Mouse (Mus musculus) spleen, postnatal 36 days (tissue): ENCODE measurements at regions not wholly inside any gene's neighbourhood (a gene's known extent, or its start where the extent isn't known, plus 50 kb on each side); places are given as distances from the start of the nearest gene placed in this dataset.
A peak's percentile ranks its signal among the peaks of the same experiment; 100 is the strongest.

ENCODE experiments used
- DNase-seq, 2 experiments: peaks; one replicate each; pipeline ENCODE4 v3.0.0; 2022; ENCODE audit warnings: low spot score in 2 of 2, mixed read lengths in 1 of 2

DNA sequence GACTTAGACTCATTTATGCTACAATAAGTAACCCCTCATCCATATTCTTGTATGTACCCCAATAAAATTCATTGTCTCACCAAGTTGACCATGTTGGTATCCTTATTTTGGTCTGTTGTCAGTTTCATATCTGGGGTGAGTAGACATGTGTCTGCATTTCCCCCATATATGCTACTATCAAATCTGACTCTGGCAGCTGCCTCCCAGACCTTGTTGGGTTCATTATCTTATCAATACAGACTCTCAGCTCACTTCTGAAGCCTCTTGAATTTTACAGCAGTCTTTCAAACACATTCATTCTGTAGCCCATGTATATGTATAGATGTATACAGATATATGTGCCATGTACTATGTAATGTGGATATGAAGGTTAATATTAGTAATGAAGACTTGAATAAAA, 67.4 kb upstream of the Adgra3 start:
- peak; percentile 1 to 10 for DNase-seq

DNA sequence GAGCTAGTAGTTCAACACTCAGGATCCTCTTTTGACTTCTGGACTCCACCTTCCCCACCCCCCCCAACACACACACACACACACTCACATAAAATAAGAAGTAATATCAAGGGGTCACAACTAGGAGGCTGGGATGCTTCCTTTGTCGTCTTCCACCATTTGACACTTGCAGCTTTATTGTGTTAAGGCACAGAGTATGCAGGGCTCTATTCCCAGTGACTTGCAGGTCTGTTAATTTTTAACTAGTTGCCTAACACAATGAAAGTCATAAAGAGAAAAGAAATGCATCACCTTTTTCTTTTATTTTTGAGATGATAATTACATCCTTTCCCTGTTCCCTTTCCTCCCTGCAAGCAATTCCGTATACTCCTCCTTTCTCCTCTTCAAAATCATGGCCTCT, 66.9 kb upstream of the Adgra3 start:
- DNase-seq: no peak

DNA sequence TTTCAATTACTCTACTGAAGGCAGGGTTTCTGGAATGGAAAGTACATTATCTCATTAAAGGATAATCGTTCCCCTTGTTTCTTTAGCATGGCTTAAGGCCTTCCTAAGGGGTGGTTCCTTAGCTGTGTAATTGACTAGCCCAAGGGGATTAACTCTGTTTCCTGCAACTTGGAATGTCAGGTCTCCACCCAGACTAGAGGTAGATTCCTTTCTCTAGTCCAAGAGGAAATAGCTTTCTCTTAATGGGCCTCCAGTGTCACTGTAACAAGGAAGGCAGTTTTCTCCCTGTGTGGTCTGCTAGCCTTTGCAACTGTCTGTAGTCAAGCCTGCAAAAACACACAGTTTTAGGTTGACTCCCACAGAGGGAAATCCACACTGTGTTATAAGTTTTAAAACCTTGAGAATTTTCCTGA, 64.0 kb upstream of the Adgra3 start:
- no peak for DNase-seq

DNA sequence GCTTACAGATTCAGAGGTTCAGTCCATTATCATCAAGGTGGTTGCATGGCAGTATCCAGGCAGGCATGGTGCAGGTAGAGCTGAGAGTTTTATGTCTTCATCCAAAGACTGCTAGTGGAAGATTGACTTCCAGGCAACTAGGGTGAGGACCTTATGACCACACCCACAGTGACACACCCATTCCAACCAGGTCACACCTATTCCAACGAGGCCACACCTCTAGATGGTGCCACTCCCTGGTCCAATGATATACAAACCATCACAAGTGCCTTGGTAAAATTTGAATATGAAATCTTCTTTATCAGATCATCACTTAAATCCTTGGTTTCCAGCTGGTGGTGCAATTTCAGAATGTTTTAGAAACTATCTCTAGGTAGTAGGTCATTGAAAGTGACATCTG, 61.1 kb upstream of the Adgra3 start:
- no peak for DNase-seq
